Mouse (Mus musculus) ES-Bruce4 (cell line): ENCODE results near the gene Tmem170b.

Experiments
- CTCF ChIP-seq: IDR thresholded peaks from one replicate; pipeline ENCODE4 v1.8.1; 2011; ENCODE audit warnings: low read depth, low read length
- EP300 ChIP-seq: IDR thresholded peaks from 2 replicates; pipeline ENCODE4 v1.6.1; 2011; ENCODE audit warnings: low read depth, low read length; ENCODE audit not compliant: insufficient read depth
- POLR2A ChIP-seq: IDR thresholded peaks from one replicate; pipeline ENCODE4 v1.8.1; 2011; ENCODE audit warnings: low read length; ENCODE audit not compliant: insufficient read depth

- TF ChIP-seq CTCF (no peak), POLR2A (no peak), EP300 (no peak)
Observed at GRCm38 (mm10) chr13:41682341-41683119, 76.8 kb downstream of the Tmem170b start.
